Mouse (Mus musculus): ENCODE measurements around the gene Actbl2.

Gene Actbl2

GRCm38 (mm10) chr13:111271868-111272267 lies 17.1 kb downstream of the Actbl2 start:
- DNase-seq = no peak

- no peak for DNase-seq
Measured at GRCm38 (mm10) chr13:111286461-111287385, 31.9 kb downstream of the Actbl2 start.

- no peak for DNase-seq
Measured at GRCm38 (mm10) chr13:111291161-111291957, 36.5 kb downstream of the Actbl2 start.

- peak; percentile 67 for DNase-seq
Measured at GRCm38 (mm10) chr13:111291958-111292493, 37.2 kb downstream of the Actbl2 start.

- no peak for DNase-seq
Measured at GRCm38 (mm10) chr13:111293478-111293877, 38.7 kb downstream of the Actbl2 start.

GRCm38 (mm10) chr13:111294965-111295494 lies 40.2 kb downstream of the Actbl2 start:
- no peak for DNase-seq

GRCm38 (mm10) chr13:111296029-111296428 lies 41.2 kb downstream of the Actbl2 start:
- no peak for DNase-seq

GRCm38 (mm10) chr13:111297614-111298013 lies 42.8 kb downstream of the Actbl2 start:
- DNase-seq = no peak

- no peak for DNase-seq
Measured at GRCm38 (mm10) chr13:111299145-111299713, 44.4 kb downstream of the Actbl2 start.

- no peak for DNase-seq
Measured at GRCm38 (mm10) chr13:111300846-111301245, 46.0 kb downstream of the Actbl2 start.

GRCm38 (mm10) chr13:111301431-111301830 lies 46.6 kb downstream of the Actbl2 start:
- no peak for DNase-seq

- no peak for DNase-seq
Measured at GRCm38 (mm10) chr13:111304194-111304593, 49.4 kb downstream of the Actbl2 start.

GRCm38 (mm10) chr13:111304736-111305135 lies 49.9 kb downstream of the Actbl2 start:
- no peak for DNase-seq

Data from right cerebral cortex, postnatal 4 days (tissue).